Mouse (Mus musculus) bone marrow, adult 2 months (tissue): ENCODE results near the gene Bnipl. TPM values are rescaled to one million over a fixed set of nuclear protein-coding genes. Genes with fewer than 3 reads are reported as not detected.

Experiments used
- H3K27ac ChIP-seq: fragments of 200-500 bp; 2 replicates; pipeline ENCODE4 v1.5.1; 2012; ENCODE audit warnings: low read depth, mild to moderate bottlenecking, control low read depth, inconsistent platforms, low read length; ENCODE audit not compliant: control insufficient read depth, poor library complexity, insufficient read depth
- H3K4me1 ChIP-seq: fragments of 200-500 bp; 2 replicates; pipeline ENCODE4 v1.6.1; 2011; ENCODE audit warnings: low read length; ENCODE audit not compliant: control insufficient read depth, insufficient read depth
- H3K4me3 ChIP-seq: fragments of 200-500 bp; replicated peaks from 2 replicates; pipeline ENCODE3; 2011; ENCODE audit warnings: mild to moderate bottlenecking, low read depth, low read length, control low read depth; ENCODE audit not compliant: control insufficient read depth
- CTCF ChIP-seq: fragments of 200-500 bp; IDR thresholded peaks from 2 replicates; pipeline ENCODE4 v1.5.1; 2011; ENCODE audit warnings: low read length, control low read depth; ENCODE audit not compliant: control insufficient read depth, insufficient read depth
- POLR2A ChIP-seq: fragments of 200-500 bp; IDR thresholded peaks from 2 replicates; pipeline ENCODE4 v1.6.1; 2011; ENCODE audit warnings: low read depth, mild to moderate bottlenecking, control low read depth, low read length, borderline replicate concordance; ENCODE audit not compliant: control insufficient read depth
- WGBS: fragments of 180-500 bp; shearing (Covaris S2); methylation state at CpG from one replicate; pipeline ENCODE4 v1.1.7; 2018; 5-methylcytosine and 5-hydroxymethylcytosine counted together
- polyA plus RNA-seq: library from polyadenylated mRNA; stranded (reverse); fragments of >200 nt; gene quantifications from 2 replicates; pipeline ENCODE4 v1.2.4, GENCODE M21; 2011; ENCODE audit warnings: low replicate concordance; ENCODE audit not compliant: missing spikeins, insufficient read depth, insufficient read length

Bnipl gene
- polyA plus RNA-seq, 1 experiment: 1.7 TPM

DNA sequence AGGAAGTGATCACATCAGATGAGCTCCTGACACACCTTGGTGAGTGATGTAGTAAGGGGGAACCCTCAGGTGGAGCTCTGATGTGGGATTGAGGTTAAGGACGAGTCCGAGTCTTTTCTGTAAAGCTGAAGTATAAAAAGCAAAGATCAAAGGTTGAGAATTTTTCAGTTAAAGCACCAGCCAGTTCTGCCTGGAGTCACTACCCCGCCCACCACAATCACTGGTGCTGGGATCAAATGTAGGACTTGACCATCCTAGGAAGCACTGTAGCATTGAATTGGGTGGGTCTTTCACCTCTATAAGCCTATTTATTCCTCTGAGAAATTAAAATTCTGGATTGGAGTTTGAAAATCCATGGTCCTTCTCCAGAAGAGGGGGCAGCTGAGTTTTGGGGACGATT is 40.0 kb upstream of the Bnipl start:
- no peak overlapping the region for H3K4me3 ChIP-seq
- no peak overlapping the region for H3K27ac ChIP-seq
- H3K4me1 ChIP-seq: peaks cover 7% of the 10 kb centered on the region; the same call in 1 of the 2 replicates
- WGBS: 67% methylated on average over 4 of the region's 4 CpGs
- TF ChIP-seq POLR2A (no peak), CTCF (no peak)

DNA sequence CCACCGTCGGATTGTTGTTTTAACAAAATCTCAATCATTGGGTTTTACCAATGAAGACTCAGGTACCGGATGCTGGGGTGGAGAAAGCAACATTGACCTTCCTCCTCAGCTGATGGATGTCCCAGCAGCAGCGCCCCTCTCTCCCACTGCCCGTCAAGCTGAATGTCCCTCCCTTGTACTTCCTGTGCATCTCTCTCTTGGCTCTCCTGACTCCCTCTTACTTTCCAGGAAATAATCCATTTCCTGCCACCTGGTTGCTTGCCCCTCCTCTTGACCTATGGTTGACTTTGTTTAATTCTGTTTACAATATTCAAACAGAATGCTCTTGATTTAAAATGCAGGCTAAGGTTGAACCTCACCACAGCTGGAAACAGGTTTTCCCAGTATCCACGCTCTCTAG is 39.2 kb upstream of the Bnipl start:
- TF ChIP-seq POLR2A: no peak
- TF ChIP-seq CTCF: no peak
- Histone ChIP-seq H3K4me1 (peaks cover 7% of the 10 kb centered on the region; the same call in 1 of the 2 replicates), H3K4me3 (no peak overlapping the region), H3K27ac (no peak overlapping the region)
- WGBS: 94% methylated on average over 6 of the region's 6 CpGs

DNA sequence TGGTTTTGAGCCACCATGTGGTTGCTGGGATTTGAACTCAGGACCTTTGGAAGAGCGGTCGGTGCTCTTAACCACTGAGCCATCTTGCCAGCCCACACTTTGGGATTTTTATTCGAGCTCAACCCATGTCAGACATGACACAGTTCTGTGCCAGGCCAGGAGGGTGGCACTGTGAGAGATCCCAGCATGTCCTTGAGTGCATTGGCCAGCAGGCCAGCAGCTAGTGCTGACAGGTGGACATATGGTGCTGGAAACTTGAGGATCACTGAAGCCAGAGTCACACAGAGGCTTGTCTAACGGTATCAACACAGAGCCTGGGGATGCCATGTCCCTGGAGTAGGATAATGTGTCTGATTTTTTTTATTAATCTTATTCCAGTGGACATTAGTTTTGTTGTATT is 38.4 kb upstream of the Bnipl start:
- H3K27ac ChIP-seq: no peak overlapping the region
- 88% methylated on average over 4 of the region's 4 CpGs for WGBS
- H3K4me1 ChIP-seq: peaks cover 5% of the 10 kb centered on the region; the same call in 1 of the 2 replicates

DNA sequence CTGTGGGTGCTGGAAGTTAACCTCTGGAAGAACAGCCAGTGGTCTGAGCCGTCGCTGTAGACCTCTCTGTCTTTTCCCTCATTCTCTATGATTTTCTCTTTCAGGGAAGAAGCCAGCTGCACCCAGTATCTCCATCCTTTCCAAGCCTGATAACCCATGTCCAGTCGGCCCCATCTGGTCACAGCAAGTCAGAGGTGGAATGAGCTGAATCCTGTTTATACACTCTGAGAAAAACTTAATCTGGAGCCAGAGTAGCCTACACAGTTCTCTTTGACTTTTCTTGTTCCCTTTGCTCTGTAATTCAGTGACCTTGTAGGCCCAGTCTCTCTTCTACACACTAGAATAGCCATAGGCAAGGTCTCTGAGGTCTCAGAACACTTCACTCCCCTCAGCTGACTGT is 36.5 kb upstream of the Bnipl start:
- Histone ChIP-seq H3K4me1 (no peaks in the 10 kb centered on the region), H3K4me3 (no peak overlapping the region), H3K27ac (no peak overlapping the region)
- TF ChIP-seq CTCF: no peak
- no peak for TF ChIP-seq POLR2A
- WGBS: 90% methylated on average over 3 of the region's 3 CpGs

More for the DNA sequence above, 38.4 kb upstream of the Bnipl start:
- H3K4me3 ChIP-seq: no peak overlapping the region
- TF ChIP-seq CTCF (no peak), POLR2A (no peak)

DNA sequence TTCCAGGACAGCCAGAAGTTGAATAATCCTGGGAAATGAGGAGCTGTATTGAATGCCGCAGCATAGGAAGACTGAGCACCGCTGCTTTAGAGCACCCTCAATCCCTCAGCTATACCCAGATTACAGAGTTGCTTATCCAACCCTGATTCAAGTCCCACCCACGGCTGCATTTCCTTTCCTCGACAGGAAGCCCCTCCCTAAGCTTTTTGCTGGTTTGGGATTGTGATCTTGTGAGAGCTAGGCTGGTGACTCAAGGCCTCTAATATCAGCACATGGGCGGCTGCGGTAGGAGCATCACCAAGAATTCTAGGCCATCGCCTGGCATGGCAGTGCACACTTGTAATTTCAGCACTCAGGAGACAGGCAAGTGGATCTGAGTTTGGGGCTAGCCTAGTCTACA is 35.5 kb upstream of the Bnipl start:
- no peaks in the 10 kb centered on the region for H3K4me1 ChIP-seq
- 62% methylated on average over 7 of the region's 7 CpGs for WGBS
- TF ChIP-seq CTCF (no peak), POLR2A (no peak)
- H3K27ac ChIP-seq: no peak overlapping the region
- H3K4me3 ChIP-seq: no peak overlapping the region

DNA sequence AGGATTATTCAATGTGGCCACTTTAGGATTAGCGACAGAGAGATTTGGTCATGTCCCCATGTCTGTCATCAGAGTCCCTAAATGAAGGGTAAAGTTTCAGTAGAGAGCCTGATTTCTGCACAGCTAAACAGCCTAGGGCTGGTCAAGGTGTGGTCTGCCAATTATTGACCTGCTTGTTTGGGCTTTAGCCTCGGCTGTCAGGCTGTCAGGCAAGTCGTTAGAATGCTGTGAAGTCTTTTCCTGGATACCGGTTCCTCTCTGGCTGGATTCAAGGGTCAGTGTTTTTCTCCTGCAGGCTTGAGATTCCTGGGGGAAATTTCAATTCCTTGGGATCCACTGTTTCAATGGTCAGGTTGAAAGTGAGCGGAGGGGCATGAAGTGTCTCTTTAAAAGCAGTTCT is 35.0 kb upstream of the Bnipl start:
- 87% methylated on average over 5 of the region's 5 CpGs for WGBS
- H3K27ac ChIP-seq: no peak overlapping the region
- no peaks in the 10 kb centered on the region for H3K4me1 ChIP-seq
- TF ChIP-seq CTCF (no peak), POLR2A (no peak)
- H3K4me3 ChIP-seq: no peak overlapping the region

DNA sequence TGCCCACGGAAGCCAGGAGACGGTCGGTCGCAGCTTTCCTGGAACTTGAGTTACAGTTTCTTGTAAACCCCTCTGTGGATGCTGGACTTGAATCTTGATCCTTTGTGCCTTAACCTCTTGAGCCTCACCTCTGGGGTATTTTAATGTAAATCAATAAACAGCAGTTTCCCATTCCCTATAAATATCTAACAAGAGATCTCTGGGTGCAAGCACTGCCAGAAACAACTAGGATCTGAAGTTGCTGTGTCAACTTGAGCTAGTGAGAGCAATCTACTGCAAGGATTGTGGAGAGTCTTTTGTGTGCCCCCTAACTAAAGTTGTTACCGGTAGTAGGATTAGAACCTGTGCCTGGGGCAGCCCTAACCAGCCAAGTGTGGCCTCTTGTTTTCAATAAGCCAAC is 34.4 kb upstream of the Bnipl start:
- H3K4me3 ChIP-seq: no peak overlapping the region
- no peak overlapping the region for H3K27ac ChIP-seq
- TF ChIP-seq POLR2A (no peak), CTCF (no peak)
- 92% methylated on average over 5 of the region's 5 CpGs for WGBS
- no peaks in the 10 kb centered on the region for H3K4me1 ChIP-seq

DNA sequence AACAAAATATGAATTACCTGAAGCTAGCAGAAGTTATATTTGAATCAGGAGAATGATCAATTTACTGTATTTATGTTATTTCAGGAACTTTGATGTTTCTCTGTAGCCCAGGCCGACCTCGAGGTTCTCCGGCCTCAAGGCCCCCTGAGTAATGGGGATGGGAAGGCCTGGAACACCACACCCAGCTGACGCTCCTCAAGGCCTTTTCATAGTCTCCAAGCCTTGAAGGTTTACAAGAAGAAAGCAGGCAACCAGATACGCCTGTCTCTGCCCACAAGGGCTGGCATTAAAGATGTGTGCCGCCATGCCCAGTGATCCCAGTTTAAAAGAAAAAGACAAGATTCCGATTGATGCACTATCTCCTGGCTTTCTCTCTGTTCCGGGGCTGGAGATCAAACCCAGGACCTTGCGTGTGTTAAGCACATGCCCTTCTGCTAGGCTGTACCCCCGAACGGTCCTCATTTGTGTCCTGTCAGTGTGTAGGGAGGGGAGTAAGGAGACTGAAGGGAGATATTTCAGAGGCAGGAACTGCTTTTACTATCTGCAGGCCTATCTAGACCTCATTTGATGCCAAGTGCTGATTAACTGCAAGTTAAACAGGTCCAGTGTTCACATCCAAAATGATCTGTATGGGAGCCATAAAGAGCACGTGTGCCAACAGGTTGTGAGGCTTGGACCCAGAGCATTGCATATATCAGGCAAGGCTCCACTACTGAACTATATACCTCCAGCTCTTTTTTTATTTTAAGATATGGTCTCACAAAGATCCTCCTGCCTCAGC is 33.7 kb upstream of the Bnipl start:
- Histone ChIP-seq H3K27ac (no peak overlapping the region), H3K4me3 (no peak overlapping the region), H3K4me1 (no peaks in the 10 kb centered on the region)
- WGBS: 89% methylated on average over 12 of the region's 12 CpGs
- TF ChIP-seq CTCF: no peak
- no peak for TF ChIP-seq POLR2A
